Mouse (Mus musculus) MEL (cell line): ENCODE measurements around the gene Gm49027. TPM values are rescaled to one million over a fixed set of nuclear protein-coding genes. Genes with fewer than 3 reads are reported as not detected.
A peak's percentile ranks its signal among the peaks of the same experiment; 100 is the strongest.

Experiments used
- DNase-seq: peaks from one replicate; pipeline ENCODE4 v3.0.0; 2011; ENCODE audit warnings: low read depth, low spot score
- H3K27ac ChIP-seq: 2 replicates; pipeline ENCODE4 v1.5.1; 2012; ENCODE audit warnings: low read depth, mild to moderate bottlenecking, control low read depth, low read length, moderate library complexity; ENCODE audit not compliant: control insufficient read depth
- H3K27me3 ChIP-seq, 2 experiments: fragments of 150-350 bp in 1 of 2; sonication (generic) in 1 of 2; 2 replicates each; pipeline ENCODE4 v1.6.1; 2012; ENCODE audit warnings: low read length in 2 of 2, mild to moderate bottlenecking in 2 of 2, improper control_type of control experiment in 1 of 2, moderate library complexity in 1 of 2; ENCODE audit not compliant: insufficient read depth in 2 of 2, control insufficient read depth in 1 of 2
- H3K36me3 ChIP-seq, 2 experiments: 2 replicates each; pipeline ENCODE4 v1.6.1; 2012 to 2014; ENCODE audit warnings: low read length in 2 of 2, improper control_type of control experiment in 1 of 2, inconsistent platforms in 1 of 2, mild to moderate bottlenecking in 1 of 2; ENCODE audit not compliant: insufficient read depth in 2 of 2, control insufficient read depth in 1 of 2
- H3K4me1 ChIP-seq, 2 experiments: fragments of 150-350 bp in 1 of 2; sonication (generic) in 1 of 2; 2 replicates each; pipeline ENCODE4 v1.6.1; 2012; ENCODE audit warnings: low read length in 2 of 2, improper control_type of control experiment in 1 of 2, mild to moderate bottlenecking in 1 of 2; ENCODE audit not compliant: insufficient read depth in 2 of 2, control insufficient read depth in 1 of 2
- H3K4me3 ChIP-seq, 2 experiments: fragments of 150-350 bp in 1 of 2; sonication (generic) in 1 of 2; 2 replicates each; pipeline ENCODE4 v1.5.1; 2012; ENCODE audit warnings: low read depth in 2 of 2, low read length in 2 of 2, mild to moderate bottlenecking in 2 of 2, moderate library complexity in 2 of 2, control low read depth in 1 of 2, improper control_type of control experiment in 1 of 2; ENCODE audit not compliant: control insufficient read depth in 1 of 2, insufficient read depth in 1 of 2
- H3K79me2 ChIP-seq: 2 replicates; pipeline ENCODE4 v1.6.1; 2012; ENCODE audit warnings: mild to moderate bottlenecking, low read length, moderate library complexity; ENCODE audit not compliant: control insufficient read depth, poor library complexity, insufficient read depth
- H3K9ac ChIP-seq: 2 replicates; pipeline ENCODE4 v1.6.1; 2012; ENCODE audit warnings: low read depth, mild to moderate bottlenecking, control low read depth, low read length, moderate library complexity; ENCODE audit not compliant: control insufficient read depth, poor library complexity, severe bottlenecking
- H3K9me3 ChIP-seq: fragments of 150-350 bp; sonication (generic); replicated peaks from 2 replicates; pipeline ENCODE4 v1.6.1; 2012; ENCODE audit warnings: mild to moderate bottlenecking, low read length, improper control_type of control experiment, moderate library complexity; ENCODE audit not compliant: insufficient read depth
- CTCF ChIP-seq, 3 experiments: IDR thresholded peaks in 2 of 3; conservative IDR thresholded peaks in 1 of 3; 2 replicates each; pipeline ENCODE4 v1.5.1; 2011 to 2012; ENCODE audit warnings: low read length in 3 of 3, low read depth in 2 of 3, mild to moderate bottlenecking in 2 of 3, improper control_type of control experiment in 1 of 3, inconsistent platforms in 1 of 3, mixed read lengths in 1 of 3, moderate library complexity in 1 of 3; ENCODE audit not compliant: control insufficient read depth in 1 of 3, insufficient read depth in 1 of 3, poor library complexity in 1 of 3, severe bottlenecking in 1 of 3
- ELF1 ChIP-seq: IDR thresholded peaks from 2 replicates; pipeline ENCODE4 v1.6.1; 2014; ENCODE audit warnings: low read depth, mild to moderate bottlenecking, inconsistent platforms, low read length, improper control_type of control experiment, moderate library complexity
- EP300 ChIP-seq, 2 experiments: IDR thresholded peaks; 2 replicates each; pipeline ENCODE4 v1.6.1; 2011; ENCODE audit warnings: improper control_type of control experiment in 2 of 2, low read length in 2 of 2, low read depth in 1 of 2, mild to moderate bottlenecking in 1 of 2
- GABPA ChIP-seq: IDR thresholded peaks from 2 replicates; pipeline ENCODE4 v1.6.1; 2012; ENCODE audit warnings: low read depth, mild to moderate bottlenecking, inconsistent platforms, low read length, improper control_type of control experiment, moderate library complexity
- HCFC1 ChIP-seq: IDR thresholded peaks from 2 replicates; pipeline ENCODE4 v1.6.1; 2012; ENCODE audit warnings: low read depth, mild to moderate bottlenecking, inconsistent platforms, low read length, improper control_type of control experiment, moderate library complexity
- JUND ChIP-seq: IDR thresholded peaks from 2 replicates; pipeline ENCODE4 v1.6.1; 2011; ENCODE audit warnings: low read depth, mild to moderate bottlenecking, improper control_type of control experiment, low read length
- MAX ChIP-seq: IDR thresholded peaks from 2 replicates; pipeline ENCODE4 v1.6.1; 2011; ENCODE audit warnings: low read length, improper control_type of control experiment
- MAZ ChIP-seq: IDR thresholded peaks from 2 replicates; pipeline ENCODE4 v1.6.1; 2012; ENCODE audit warnings: low read depth, mild to moderate bottlenecking, inconsistent platforms, low read length, improper control_type of control experiment
- MYC ChIP-seq: IDR thresholded peaks from 2 replicates; pipeline ENCODE4 v1.6.1; 2011; ENCODE audit warnings: low read depth, mild to moderate bottlenecking, low read length, improper control_type of control experiment, moderate library complexity
- NRF1 ChIP-seq: IDR thresholded peaks from 2 replicates; pipeline ENCODE4 v1.6.1; 2014; ENCODE audit warnings: low read depth, mild to moderate bottlenecking, inconsistent platforms, low read length, improper control_type of control experiment, moderate library complexity; ENCODE audit not compliant: poor library complexity, insufficient read depth, severe bottlenecking
- POLR2A ChIP-seq, 2 experiments: IDR thresholded peaks; 2 replicates each; pipeline ENCODE4 v1.6.1; 2011 to 2012; ENCODE audit warnings: low read length in 2 of 2, mild to moderate bottlenecking in 2 of 2, control low read depth in 1 of 2, improper control_type of control experiment in 1 of 2, low read depth in 1 of 2, moderate library complexity in 1 of 2; ENCODE audit not compliant: control insufficient read depth in 1 of 2, insufficient read depth in 1 of 2, poor library complexity in 1 of 2
- SIN3A ChIP-seq: IDR thresholded peaks from 2 replicates; pipeline ENCODE4 v1.6.1; 2012; ENCODE audit warnings: low read length, improper control_type of control experiment, inconsistent platforms
- TBP ChIP-seq: IDR thresholded peaks from 2 replicates; pipeline ENCODE4 v1.8.0; 2011; ENCODE audit warnings: low read depth, low read length, improper control_type of control experiment
- TCF12 ChIP-seq: IDR thresholded peaks from 2 replicates; pipeline ENCODE4 v1.6.1; 2014; ENCODE audit warnings: low read depth, mild to moderate bottlenecking, inconsistent platforms, low read length, improper control_type of control experiment, moderate library complexity
- USF1 ChIP-seq: IDR thresholded peaks from 2 replicates; pipeline ENCODE4 v1.6.1; 2014; ENCODE audit warnings: low read depth, mild to moderate bottlenecking, inconsistent platforms, low read length, improper control_type of control experiment, moderate library complexity
- ZC3H11A ChIP-seq: IDR thresholded peaks from 2 replicates; pipeline ENCODE4 v1.6.1; 2012; ENCODE audit warnings: low read depth, mild to moderate bottlenecking, inconsistent platforms, low read length, improper control_type of control experiment
- ZMIZ1 ChIP-seq: IDR thresholded peaks from 2 replicates; pipeline ENCODE4 v1.6.1; 2012; ENCODE audit warnings: low read depth, mild to moderate bottlenecking, inconsistent platforms, low read length, improper control_type of control experiment, moderate library complexity
- ZNF384 ChIP-seq: IDR thresholded peaks from 2 replicates; pipeline ENCODE4 v1.6.1; 2012; ENCODE audit warnings: low read depth, mild to moderate bottlenecking, inconsistent platforms, low read length, improper control_type of control experiment
- polyA plus RNA-seq, 2 experiments: library from polyadenylated mRNA; stranded (reverse) in 1 of 2; unstranded in 1 of 2; fragments of >175 nt in 1 of 2; fragments of >200 nt in 1 of 2; gene quantifications; 2 replicates each; pipeline versions ENCODE4 v1.2.1 to v1.2.4; 2012; ENCODE audit warnings: low replicate concordance in 2 of 2, low read depth in 1 of 2; ENCODE audit not compliant: insufficient read length in 2 of 2, insufficient read depth in 1 of 2, missing spikeins in 1 of 2
- total RNA-seq: library from RNA; depleted of rRNA; stranded (reverse); fragments of 300-350 nt; gene quantifications from 2 replicates; pipeline ENCODE4 v1.2.3, GENCODE M21; 2012

Gene Gm49027
- total and polyA plus RNA-seq, 3 experiments: 0.53 to 0.54 TPM; not detected in 1

GRCm38 (mm10) chr5:123507936-123508723 is 17.2 kb downstream of the Gm49027 start:
- H3K27ac ChIP-seq: no peak overlapping the region
- H3K27me3 ChIP-seq: no peaks in the 10 kb centered on the region
- H3K9ac ChIP-seq: peak overlapping the region; percentile 49
- peak overlapping the region; percentile 62 to 78 for H3K4me3 ChIP-seq
- peak; percentile 94 for DNase-seq
- H3K4me1 ChIP-seq: peaks cover 3 to 19% of the 10 kb centered on the region in 2 experiments
- no peaks in the 10 kb centered on the region for H3K9me3 ChIP-seq
- no peaks in the 10 kb centered on the region for H3K79me2 ChIP-seq
- H3K36me3 ChIP-seq: peaks cover 0 to 9% of the 10 kb centered on the region in 2 experiments; a peak in 2 of 4 replicates
- no peak for TF ChIP-seq CTCF (IDR thresholded peaks at IDR 0.05 in 2 of 3, conservative IDR thresholded peaks at IDR 0.05 in 1 of 3; ENCODE audit: control insufficient read depth in 1 of 3, insufficient read depth in 1 of 3, low read depth in 2 of 3, low read length in 3 of 3, poor library complexity in 1 of 3, severe bottlenecking in 1 of 3)
- 0 out of 4 replicates have a peak, but pooled peaks of 1 of the 2 experiments have one; percentile 20 for TF ChIP-seq POLR2A (IDR thresholded peaks at IDR 0.05; ENCODE audit: control insufficient read depth in 1 of 2, insufficient read depth in 1 of 2, low read depth in 1 of 2, low read length in 2 of 2, poor library complexity in 1 of 2)

GRCm38 (mm10) chr5:123501973-123502372 is 23.3 kb downstream of the Gm49027 start:
- no peaks in the 10 kb centered on the region for H3K27me3 ChIP-seq
- TF ChIP-seq TBP: no peak
- TF ChIP-seq MAZ: peak; percentile 74; the same call in 1 of the 2 replicates
- TF ChIP-seq HCFC1: peak; percentile 52
- no peak for TF ChIP-seq ELF1
- no peak for TF ChIP-seq JUND
- no peak for TF ChIP-seq EP300 (IDR thresholded peaks at IDR 0.05; ENCODE audit: low read depth in 1 of 2, low read length in 2 of 2)
- no peak for TF ChIP-seq MAX
- TF ChIP-seq SIN3A: no peak; the same call in 1 of the 2 replicates
- TF ChIP-seq ZC3H11A: peak; percentile 42; the same call in 1 of the 2 replicates
- TF ChIP-seq NRF1: peak; percentile 73
- no peak for TF ChIP-seq USF1
- TF ChIP-seq GABPA: no peak
- no peak for TF ChIP-seq MYC
- 0 out of 2 replicates have a peak, but pooled peaks have one; percentile 16 for TF ChIP-seq TCF12
- no peak for TF ChIP-seq ZMIZ1
- no peak for TF ChIP-seq ZNF384
- no peaks in the 10 kb centered on the region for H3K36me3 ChIP-seq
- peaks cover 0 to 4% of the 10 kb centered on the region in 2 experiments; a peak in 1 of 4 replicates for H3K4me1 ChIP-seq
- DNase-seq: peak; percentile 53
- peak overlapping the region; percentile 60 to 77 for H3K4me3 ChIP-seq
- peak overlapping the region; percentile 58 for H3K9ac ChIP-seq
- peak overlapping the region; percentile 11; the same call in 1 of the 2 replicates for H3K27ac ChIP-seq
- no peaks in the 10 kb centered on the region for H3K79me2 ChIP-seq
- H3K9me3 ChIP-seq: no peaks in the 10 kb centered on the region
